Mouse (Mus musculus): ENCODE measurements around the gene Thrap3. TPM values are rescaled to one million over a fixed set of nuclear protein-coding genes. Genes with fewer than 3 reads are reported as not detected.
"Not testable (repeated sequence)": the region's sequence is repeated elsewhere in the genome, so short reads cannot be mapped to it uniquely, and the experiment has no call there.

The Thrap3 gene
- total and polyA plus RNA-seq, 2 experiments = 29.1 to 74.3 TPM

DNA sequence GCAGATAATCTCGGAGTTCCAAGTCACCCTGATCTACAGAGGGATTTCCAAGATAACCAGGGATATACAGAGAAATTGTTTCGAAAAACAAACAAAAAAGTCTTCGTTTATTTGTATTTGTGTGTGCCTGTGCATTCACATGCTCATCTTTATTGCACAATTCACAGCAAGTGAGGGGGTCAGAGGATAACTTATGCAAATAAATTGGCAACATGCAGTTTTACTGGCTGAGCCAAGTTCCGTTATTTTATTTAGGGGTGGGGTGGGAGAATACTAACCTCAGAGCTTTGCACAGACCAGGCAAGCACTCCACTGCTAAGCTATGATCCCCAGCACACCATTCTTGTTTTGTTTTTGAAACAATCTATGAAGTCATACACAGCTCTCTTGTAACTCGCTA is 28.8 kb downstream of the Thrap3 start:
- no peak overlapping the region for H3K27ac ChIP-seq (replicated peaks; ENCODE audit: insufficient read depth, low read depth, low read length)
- H3K79me2 ChIP-seq (ENCODE audit: control insufficient read depth, insufficient read depth, low read length) = no peaks in the 10 kb centered on the region
- H3K27me3 ChIP-seq (ENCODE audit: control insufficient read depth, insufficient read depth, low read length) = no peaks in the 10 kb centered on the region
- H3K4me1 ChIP-seq (ENCODE audit: control insufficient read depth, insufficient read depth, low read length) = peaks cover 9% of the 10 kb centered on the region
- TF ChIP-seq POLR2A (IDR thresholded peaks at IDR 0.05; ENCODE audit: extremely low read depth, insufficient read depth, low read length) (no peak), CTCF (IDR thresholded peaks at IDR 0.05; ENCODE audit: low read depth, low read length) (no peak)
- H3K36me3 ChIP-seq (ENCODE audit: control insufficient read depth, insufficient read depth, low read length) = peaks cover 69% of the 10 kb centered on the region
- no peak overlapping the region for H3K4me3 ChIP-seq (ENCODE audit: insufficient read depth, low read depth, low read length)
- H3K9ac ChIP-seq (ENCODE audit: low read depth, low read length) = no peak overlapping the region
- 24% methylated on average over 5 of the region's 5 CpGs for WGBS
- peak; percentile 86 for DNase-seq (ENCODE audit: extremely low read depth, low read depth, low spot score)

DNA sequence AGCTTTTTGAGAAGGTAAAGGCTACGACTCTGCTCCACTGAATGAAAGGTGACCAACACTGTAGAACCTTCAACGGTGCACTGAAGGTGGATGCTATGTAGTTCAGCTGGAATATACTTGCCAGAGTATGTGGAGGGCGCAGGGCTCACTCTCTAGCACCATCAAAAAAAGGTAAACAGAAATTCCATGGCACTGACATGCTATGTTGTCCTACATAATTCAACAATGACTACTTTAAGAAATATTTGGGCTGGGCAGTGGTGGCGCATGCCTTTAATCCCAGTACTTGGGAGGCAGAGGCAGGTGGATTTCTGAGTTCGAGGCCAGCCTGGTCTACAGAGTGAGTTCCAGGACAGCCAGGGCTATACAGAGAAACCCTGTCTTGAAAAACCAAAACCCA is 31.8 kb downstream of the Thrap3 start:
- not testable (repeated sequence) for H3K79me2 ChIP-seq (ENCODE audit: control insufficient read depth, insufficient read depth, low read length); H3K27ac ChIP-seq (replicated peaks; ENCODE audit: insufficient read depth, low read depth, low read length); H3K27me3 ChIP-seq (ENCODE audit: control insufficient read depth, insufficient read depth, low read length); H3K4me3 ChIP-seq (ENCODE audit: insufficient read depth, low read depth, low read length); H3K9ac ChIP-seq (ENCODE audit: low read depth, low read length); DNase-seq (ENCODE audit: extremely low read depth, low read depth, low spot score)
- WGBS = 94% methylated on average over 5 of the region's 5 CpGs
- H3K36me3 ChIP-seq (ENCODE audit: control insufficient read depth, insufficient read depth, low read length) = peaks cover 76% of the 10 kb centered on the region
- peaks cover 14% of the 10 kb centered on the region for H3K4me1 ChIP-seq (ENCODE audit: control insufficient read depth, insufficient read depth, low read length)

DNA sequence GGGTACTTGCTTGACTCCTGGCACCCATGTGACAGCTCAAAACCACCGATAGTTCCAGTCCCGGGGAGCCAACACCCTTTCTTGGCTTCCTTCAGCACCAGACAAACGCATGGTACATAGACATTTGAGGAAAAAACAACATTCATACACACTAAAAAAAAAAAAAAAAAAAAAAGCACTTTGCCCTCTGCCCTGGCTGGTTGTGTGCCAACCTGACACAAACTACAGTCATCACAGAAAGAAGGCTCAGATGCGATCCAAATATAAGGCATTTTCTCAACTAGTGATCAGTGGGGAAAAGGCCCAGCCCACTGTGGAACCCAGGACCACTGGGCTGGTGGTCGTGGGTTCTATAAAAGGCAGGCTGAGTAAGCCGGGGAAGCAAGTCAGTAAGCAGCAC is 33.7 kb downstream of the Thrap3 start:
- 37% methylated on average over 6 of the region's 6 CpGs for whole genome bisulfite sequencing

DNA sequence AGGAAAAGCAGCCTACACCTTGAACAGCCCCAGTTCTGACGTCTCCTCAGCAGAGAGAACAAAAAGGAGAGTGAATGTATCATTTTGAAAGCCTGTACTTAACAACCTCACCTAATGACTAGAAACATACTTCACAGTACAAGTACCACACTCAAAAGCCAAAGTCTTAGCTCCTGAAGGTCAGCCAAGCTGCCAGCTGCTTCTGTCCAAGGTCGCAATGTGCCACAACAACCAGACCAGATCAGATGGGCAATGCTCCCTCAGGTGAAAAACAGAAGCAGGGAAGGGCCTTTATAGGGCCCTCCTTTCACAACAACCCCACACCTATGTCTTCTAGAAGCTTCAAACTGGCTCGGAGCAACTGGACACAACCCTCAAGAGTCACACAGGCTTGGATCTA is 36.5 kb downstream of the Thrap3 start:
- no peak overlapping the region for H3K9ac ChIP-seq (ENCODE audit: low read depth, low read length)
- H3K4me3 ChIP-seq (ENCODE audit: insufficient read depth, low read depth, low read length) = no peak overlapping the region
- TF ChIP-seq POLR2A (IDR thresholded peaks at IDR 0.05; ENCODE audit: extremely low read depth, insufficient read depth, low read length) = no peak
- no peak for TF ChIP-seq CTCF (IDR thresholded peaks at IDR 0.05; ENCODE audit: low read depth, low read length)
- H3K79me2 ChIP-seq (ENCODE audit: control insufficient read depth, insufficient read depth, low read length) = no peaks in the 10 kb centered on the region
- peak overlapping the region; percentile 48; the same call in 1 of the 2 replicates for H3K27ac ChIP-seq (replicated peaks; ENCODE audit: insufficient read depth, low read depth, low read length)
- H3K4me1 ChIP-seq (ENCODE audit: control insufficient read depth, insufficient read depth, low read length) = peaks cover 11% of the 10 kb centered on the region
- DNase-seq (ENCODE audit: extremely low read depth, low read depth, low spot score) = peak; percentile 69
- H3K36me3 ChIP-seq (ENCODE audit: control insufficient read depth, insufficient read depth, low read length) = peaks cover 37% of the 10 kb centered on the region
- 65% methylated on average over 3 of the region's 3 CpGs for WGBS
- H3K27me3 ChIP-seq (ENCODE audit: control insufficient read depth, insufficient read depth, low read length) = no peaks in the 10 kb centered on the region

More for the DNA sequence above, 33.7 kb downstream of the Thrap3 start:
- DNase-seq (ENCODE audit: extremely low read depth, low read depth, low spot score) = peak; percentile 39
- H3K36me3 ChIP-seq (ENCODE audit: control insufficient read depth, insufficient read depth, low read length) = peaks cover 60% of the 10 kb centered on the region
- H3K9ac ChIP-seq (ENCODE audit: low read depth, low read length) = no peak overlapping the region
- no peaks in the 10 kb centered on the region for H3K27me3 ChIP-seq (ENCODE audit: control insufficient read depth, insufficient read depth, low read length)
- H3K79me2 ChIP-seq (ENCODE audit: control insufficient read depth, insufficient read depth, low read length) = no peaks in the 10 kb centered on the region
- H3K4me1 ChIP-seq (ENCODE audit: control insufficient read depth, insufficient read depth, low read length) = peaks cover 10% of the 10 kb centered on the region
- no peak overlapping the region for H3K4me3 ChIP-seq (ENCODE audit: insufficient read depth, low read depth, low read length)
- no peak overlapping the region; the same call in 1 of the 2 replicates for H3K27ac ChIP-seq (replicated peaks; ENCODE audit: insufficient read depth, low read depth, low read length)
- TF ChIP-seq POLR2A (IDR thresholded peaks at IDR 0.05; ENCODE audit: extremely low read depth, insufficient read depth, low read length) (no peak), CTCF (IDR thresholded peaks at IDR 0.05; ENCODE audit: low read depth, low read length) (no peak)

DNA sequence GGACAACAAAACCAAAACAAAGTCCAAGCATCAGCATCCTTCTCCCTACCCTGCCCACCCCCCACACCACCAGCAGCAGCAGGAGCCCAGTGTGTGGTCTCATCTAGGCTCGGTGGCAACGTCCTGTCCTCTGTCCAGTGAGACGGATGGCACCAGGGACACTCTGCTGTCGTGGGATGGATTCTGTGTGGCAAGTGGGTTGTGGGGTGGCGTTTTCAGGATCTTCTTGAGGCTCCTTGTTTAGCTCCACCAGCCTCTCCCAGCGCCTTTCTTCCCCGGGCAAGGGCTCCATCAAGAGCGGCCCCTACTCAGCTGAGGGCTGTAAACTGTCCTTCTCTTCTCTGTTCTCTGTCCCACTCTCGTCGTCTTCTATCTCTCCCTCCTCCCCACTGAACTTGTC is 37.5 kb downstream of the Thrap3 start:
- not testable (repeated sequence) for DNase-seq (ENCODE audit: extremely low read depth, low read depth, low spot score); H3K79me2 ChIP-seq (ENCODE audit: control insufficient read depth, insufficient read depth, low read length); H3K9ac ChIP-seq (ENCODE audit: low read depth, low read length); H3K4me3 ChIP-seq (ENCODE audit: insufficient read depth, low read depth, low read length); H3K27ac ChIP-seq (replicated peaks; ENCODE audit: insufficient read depth, low read depth, low read length); H3K27me3 ChIP-seq (ENCODE audit: control insufficient read depth, insufficient read depth, low read length)
- H3K4me1 ChIP-seq (ENCODE audit: control insufficient read depth, insufficient read depth, low read length) = peaks cover 11% of the 10 kb centered on the region
- peaks cover 31% of the 10 kb centered on the region for H3K36me3 ChIP-seq (ENCODE audit: control insufficient read depth, insufficient read depth, low read length)
- WGBS = 76% methylated on average over 10 of the region's 10 CpGs

DNA sequence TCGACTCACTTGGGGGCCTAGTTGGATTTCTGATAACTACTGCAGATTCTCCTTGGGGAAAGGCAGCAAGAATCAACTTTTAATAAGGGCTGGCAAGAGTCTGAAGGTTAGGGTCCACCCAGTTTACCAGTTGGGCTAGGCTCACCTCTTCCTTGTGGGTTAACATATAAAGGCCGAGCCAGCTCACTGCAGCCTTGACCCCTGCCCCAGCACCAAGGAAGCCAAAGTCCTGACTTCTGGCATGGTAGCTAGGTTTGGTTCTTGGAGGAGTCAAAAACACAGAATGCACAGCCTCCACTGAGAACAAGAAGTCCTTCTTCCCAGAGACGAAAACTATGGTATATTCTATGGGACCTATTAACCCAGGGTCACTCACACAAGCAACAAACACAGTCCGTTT is 38.9 kb downstream of the Thrap3 start:
- peaks cover 7% of the 10 kb centered on the region for H3K4me1 ChIP-seq (ENCODE audit: control insufficient read depth, insufficient read depth, low read length)
- WGBS = 49% methylated on average over 4 of the region's 4 CpGs
- DNase-seq (ENCODE audit: extremely low read depth, low read depth, low spot score) = peak; percentile 43
- H3K4me3 ChIP-seq (ENCODE audit: insufficient read depth, low read depth, low read length) = no peak overlapping the region
- TF ChIP-seq POLR2A (IDR thresholded peaks at IDR 0.05; ENCODE audit: extremely low read depth, insufficient read depth, low read length) (no peak), CTCF (IDR thresholded peaks at IDR 0.05; ENCODE audit: low read depth, low read length) (no peak)
- H3K9ac ChIP-seq (ENCODE audit: low read depth, low read length) = no peak overlapping the region
- peaks cover 23% of the 10 kb centered on the region for H3K36me3 ChIP-seq (ENCODE audit: control insufficient read depth, insufficient read depth, low read length)
- H3K27me3 ChIP-seq (ENCODE audit: control insufficient read depth, insufficient read depth, low read length) = no peaks in the 10 kb centered on the region
- H3K27ac ChIP-seq (replicated peaks; ENCODE audit: insufficient read depth, low read depth, low read length) = no peak overlapping the region
- H3K79me2 ChIP-seq (ENCODE audit: control insufficient read depth, insufficient read depth, low read length) = no peaks in the 10 kb centered on the region
